Mouse (Mus musculus) heart, adult 2 months (tissue): ENCODE data around the gene Ccdc127. TPM values are rescaled to one million over a fixed set of nuclear protein-coding genes. Genes with fewer than 3 reads are reported as not detected.

ENCODE experiments used
- DNase-seq, 2 experiments: peaks; one replicate each; pipeline ENCODE4 v3.0.0; 2021
- H3K27ac ChIP-seq: fragments of 200-600 bp; 2 replicates; pipeline ENCODE4 v1.8.1; 2022
- H3K27me3 ChIP-seq: fragments of 200-500 bp; 2 replicates; pipeline ENCODE4 v1.6.1; 2012; ENCODE audit warnings: mild to moderate bottlenecking, low read length, inconsistent platforms, mixed read lengths; ENCODE audit not compliant: control insufficient read depth, insufficient read depth
- H3K36me3 ChIP-seq: fragments of 200-500 bp; 2 replicates; pipeline ENCODE4 v1.6.1; 2012; ENCODE audit warnings: low read length, inconsistent platforms; ENCODE audit not compliant: control insufficient read depth, insufficient read depth
- H3K4me1 ChIP-seq: fragments of 200-500 bp; 2 replicates; pipeline ENCODE4 v1.6.1; 2011; ENCODE audit warnings: low read length; ENCODE audit not compliant: control insufficient read depth, insufficient read depth
- H3K4me3 ChIP-seq: fragments of 200-600 bp; 2 replicates; pipeline ENCODE4 v1.8.1; 2022
- H3K79me2 ChIP-seq: fragments of 200-500 bp; replicated peaks from 2 replicates; pipeline ENCODE4 v1.6.1; 2012; ENCODE audit warnings: mild to moderate bottlenecking, inconsistent platforms, low read length, moderate library complexity, mixed read lengths; ENCODE audit not compliant: control insufficient read depth, insufficient read depth
- H3K9ac ChIP-seq: fragments of 200-500 bp; 2 replicates; pipeline ENCODE4 v1.6.1; 2012; ENCODE audit warnings: low read depth, mild to moderate bottlenecking, control low read depth, inconsistent platforms, low read length, mixed read lengths
- CTCF ChIP-seq: fragments of 200-600 bp; IDR thresholded peaks from 2 replicates; pipeline ENCODE4 v1.8.1; 2022; ENCODE audit warnings: antibody characterized with exemption, mild to moderate bottlenecking, moderate library complexity
- EP300 ChIP-seq: fragments of 200-500 bp; IDR thresholded peaks from 2 replicates; pipeline ENCODE4 v1.6.1; 2011; ENCODE audit warnings: low read depth, low read length, control low read depth; ENCODE audit not compliant: insufficient read depth
- POLR2A ChIP-seq: fragments of 200-500 bp; IDR thresholded peaks from 2 replicates; pipeline ENCODE4 v1.6.1; 2011; ENCODE audit warnings: mild to moderate bottlenecking, low read depth, low read length, control low read depth; ENCODE audit not compliant: insufficient read depth
- WGBS: fragments of 180-500 bp; shearing (Covaris S2); methylation state at CpG from one replicate; pipeline ENCODE4 v1.1.7; 2018; 5-methylcytosine and 5-hydroxymethylcytosine counted together
- intact Hi-C: fragments of 180-260 bp; cut with DNase I; formaldehyde crosslinking; loops from one replicate; pipeline ENCODE4 v1.15.1; 2025
- microRNA-seq, 2 experiments: library from miRNA; unstranded; fragments of <30 nt; microRNA quantifications; one replicate each; pipeline ENCODE4 v1.2.0; 2021
- polyA plus RNA-seq: library from polyadenylated mRNA; depleted of rRNA; stranded (reverse); fragments of >200 nt; gene quantifications from 2 replicates; pipeline ENCODE4 v1.2.3, GENCODE M21; 2012; rRNA removed
- total RNA-seq, 2 experiments: library from RNA; stranded (reverse); gene quantifications; 2 replicates each; pipeline ENCODE4 v1.2.3; 2021

Gene Ccdc127
- total and polyA plus RNA-seq, 3 experiments = 5.5 to 53.5 (median 51.3) TPM

- no peaks in the 10 kb centered on the region for H3K4me1 ChIP-seq
- WGBS = 60% methylated on average over 10 of the region's 10 CpGs
- 0 out of 2 replicates have a peak, but pooled peaks cover 3% of the 10 kb centered on the region for H3K36me3 ChIP-seq
- TF ChIP-seq EP300 (no peak), POLR2A (no peak), CTCF (no peak)
- intact Hi-C loops = no loop called here
- H3K27me3 ChIP-seq = no peaks in the 10 kb centered on the region
- H3K79me2 ChIP-seq = no peaks in the 10 kb centered on the region
- H3K9ac ChIP-seq = no peak overlapping the region
- DNase-seq = no peak
- no peak overlapping the region for H3K27ac ChIP-seq
- no peak overlapping the region for H3K4me3 ChIP-seq
Measured at GRCm38 (mm10) chr13:74381533-74382276, 31.6 kb downstream of the Ccdc127 start.

GRCm38 (mm10) chr13:74382289-74382688, 32.2 kb downstream of the Ccdc127 start:
- Histone ChIP-seq H3K9ac (no peak overlapping the region), H3K4me1 (no peaks in the 10 kb centered on the region), H3K4me3 (no peak overlapping the region), H3K79me2 (no peaks in the 10 kb centered on the region), H3K36me3 (0 out of 2 replicates have a peak, but pooled peaks cover 3% of the 10 kb centered on the region), H3K27ac (no peak overlapping the region), H3K27me3 (no peaks in the 10 kb centered on the region)
- TF ChIP-seq CTCF (no peak), EP300 (no peak), POLR2A (no peak)
- DNase-seq = no peak
- intact Hi-C loops = no loop called here
- 59% methylated on average over 3 of the region's 3 CpGs for WGBS

- no peak for DNase-seq
- Histone ChIP-seq H3K9ac (no peak overlapping the region), H3K27ac (no peak overlapping the region), H3K27me3 (no peaks in the 10 kb centered on the region), H3K4me3 (peak overlapping the region; percentile 68), H3K36me3 (no peaks in the 10 kb centered on the region), H3K79me2 (no peaks in the 10 kb centered on the region), H3K4me1 (no peaks in the 10 kb centered on the region)
- intact Hi-C loops = no loop called here
- WGBS = 63% methylated on average over 6 of the region's 6 CpGs
- TF ChIP-seq EP300 (no peak), CTCF (peak; percentile 35)
Measured at GRCm38 (mm10) chr13:74389730-74390129, 39.6 kb downstream of the Ccdc127 start.

GRCm38 (mm10) chr13:74390371-74390990, 40.4 kb downstream of the Ccdc127 start, which contains the start of gene Zfp72:
Gene Zfp72 (minus strand): TSS chr13:74390836.
- no peaks in the 10 kb centered on the region for H3K27me3 ChIP-seq
- DNase-seq = peak; percentile 76
- H3K9ac ChIP-seq = peak within 1 kb of the TSS; percentile 25
- H3K4me1 ChIP-seq = no peaks in the 10 kb centered on the region
- TF ChIP-seq POLR2A (peak; percentile 65), CTCF (no peak), EP300 (0 out of 2 replicates have a peak, but pooled peaks have one; percentile 24)
- intact Hi-C loops = no loop called here
- no peaks in the 10 kb centered on the region for H3K79me2 ChIP-seq
- H3K36me3 ChIP-seq = no peaks in the 10 kb centered on the region
- WGBS = 2% methylated on average over 14 of the region's 14 CpGs
- H3K4me3 ChIP-seq = peak within 1 kb of the TSS; percentile 68
- peak within 1 kb of the TSS; percentile 55 for H3K27ac ChIP-seq

- no peaks in the 10 kb centered on the region for H3K4me1 ChIP-seq
- 69% methylated on average over 2 of the region's 2 CpGs for WGBS
- H3K36me3 ChIP-seq = no peaks in the 10 kb centered on the region
- no peak overlapping the region for H3K27ac ChIP-seq
- H3K27me3 ChIP-seq = no peaks in the 10 kb centered on the region
- H3K4me3 ChIP-seq = no peak overlapping the region
- intact Hi-C loops = no loop called here
- H3K79me2 ChIP-seq = no peaks in the 10 kb centered on the region
- TF ChIP-seq EP300 (no peak), CTCF (no peak), POLR2A (no peak)
- no peak overlapping the region for H3K9ac ChIP-seq
- no peak for DNase-seq
Measured at GRCm38 (mm10) chr13:74391156-74391555, 41.0 kb downstream of the Ccdc127 start.

GRCm38 (mm10) chr13:74399298-74399839, 49.3 kb downstream of the Ccdc127 start, which contains the start of gene Ftl1-ps1:
Gene Ftl1-ps1 (plus strand): TSS chr13:74399694.
- Histone ChIP-seq H3K36me3 (no peaks in the 10 kb centered on the region), H3K27me3 (no peaks in the 10 kb centered on the region), H3K9ac (no peak within 1 kb of the TSS), H3K27ac (no peak within 1 kb of the TSS), H3K4me3 (no peak within 1 kb of the TSS), H3K4me1 (no peaks in the 10 kb centered on the region), H3K79me2 (no peaks in the 10 kb centered on the region)
- DNase-seq = no peak
- 21% methylated on average over 11 of the region's 11 CpGs for WGBS
- TF ChIP-seq POLR2A (no peak), EP300 (no peak), CTCF (no peak)
- intact Hi-C loops = no loop called here

Small RNA genes within 50 kb of the gene (microRNA-seq; reads per million reads assigned to microRNA genes)
- gene Mir692-3 = 0 reads per million in 2 experiments

Other genes with a start within 250 kb of the Ccdc127 start
- gene Slc9a3, start 228.9 kb upstream of the Ccdc127 start, total RNA-seq = under 1 TPM; 0.21 to 0.48 TPM
- 0.47 and 0.51 TPM in 2 replicates for gene Slc9a3, start 228.9 kb upstream of the Ccdc127 start, polyA plus RNA-seq
- gene Exoc3, start 141.6 kb upstream of the Ccdc127 start, total RNA-seq = 10 to 100 TPM; 47.5 to 54.1 TPM
- 51.2 and 69.8 TPM in 2 replicates for gene Exoc3, start 141.6 kb upstream of the Ccdc127 start, polyA plus RNA-seq
- under 1 TPM; 0.89 to 0.91 TPM for gene Ahrr, start 58.0 kb upstream of the Ccdc127 start, total RNA-seq
- gene Ahrr, start 58.0 kb upstream of the Ccdc127 start, polyA plus RNA-seq = 1.2 and 2.7 TPM in 2 replicates
- gene Pdcd6, start 32.7 kb upstream of the Ccdc127 start, total RNA-seq = 10 to 100 TPM; 40.2 to 43.5 TPM
- gene Pdcd6, start 32.7 kb upstream of the Ccdc127 start, polyA plus RNA-seq = 51.0 and 84.2 TPM in 2 replicates
- gene Sdha, start within 50 bp of the Ccdc127 start, total RNA-seq = 1,000 to 10,000 TPM; 1,363 to 1,571 TPM
- 687 and 1,076 TPM in 2 replicates for gene Sdha, start within 50 bp of the Ccdc127 start, polyA plus RNA-seq
- 10 to 100 TPM; 69.4 to 75.1 TPM for gene Lrrc14b, start 13.7 kb downstream of the Ccdc127 start, total RNA-seq
- 99.4 and 167 TPM in 2 replicates for gene Lrrc14b, start 13.7 kb downstream of the Ccdc127 start, polyA plus RNA-seq
- 1 to 10 TPM; 2.5 to 2.9 TPM for gene Zfp72, start 40.5 kb downstream of the Ccdc127 start, total RNA-seq
- gene Zfp72, start 40.5 kb downstream of the Ccdc127 start, polyA plus RNA-seq = 0.39 and 1.4 TPM in 2 replicates
- 100 to 1,000 TPM; 277 to 342 TPM for gene Ftl1-ps1, start 49.4 kb downstream of the Ccdc127 start, total RNA-seq
- 12.6 and 14.6 TPM in 2 replicates for gene Ftl1-ps1, start 49.4 kb downstream of the Ccdc127 start, polyA plus RNA-seq
- gene Zfp825, start 143.7 kb downstream of the Ccdc127 start, total RNA-seq = 1 to 10 TPM; 5.2 to 5.6 TPM
- gene Zfp825, start 143.7 kb downstream of the Ccdc127 start, polyA plus RNA-seq = 2.1 and 4.3 TPM in 2 replicates